Mouse (Mus musculus) testis, adult 2 months (tissue): ENCODE results near the gene Tomm34.

Source experiments
- CTCF ChIP-seq: fragments of 200-500 bp; IDR thresholded peaks from 2 replicates; pipeline ENCODE4 v1.5.1; 2012; ENCODE audit warnings: low read depth, mild to moderate bottlenecking, inconsistent platforms, low read length, moderate library complexity; ENCODE audit not compliant: control insufficient read depth, insufficient read depth, insufficient replicate concordance
- POLR2A ChIP-seq: fragments of 200-500 bp; IDR thresholded peaks from 2 replicates; pipeline ENCODE4 v1.6.1; 2012; ENCODE audit warnings: low read depth, mild to moderate bottlenecking, inconsistent platforms, low read length, moderate library complexity; ENCODE audit not compliant: control insufficient read depth

GRCm38 (mm10) chr2:164009227-164009626 lies 61.7 kb downstream of the Tomm34 start:
- TF ChIP-seq POLR2A (no peak), CTCF (no peak)
